Mouse (Mus musculus): ENCODE data around the gene Trak1. TPM values are rescaled to one million over a fixed set of nuclear protein-coding genes. Genes with fewer than 3 reads are reported as not detected.
A peak's percentile ranks its signal among the peaks of the same experiment; 100 is the strongest.

The Trak1 gene
- polyA plus RNA-seq, 1 experiment: 44.1 TPM

DNA sequence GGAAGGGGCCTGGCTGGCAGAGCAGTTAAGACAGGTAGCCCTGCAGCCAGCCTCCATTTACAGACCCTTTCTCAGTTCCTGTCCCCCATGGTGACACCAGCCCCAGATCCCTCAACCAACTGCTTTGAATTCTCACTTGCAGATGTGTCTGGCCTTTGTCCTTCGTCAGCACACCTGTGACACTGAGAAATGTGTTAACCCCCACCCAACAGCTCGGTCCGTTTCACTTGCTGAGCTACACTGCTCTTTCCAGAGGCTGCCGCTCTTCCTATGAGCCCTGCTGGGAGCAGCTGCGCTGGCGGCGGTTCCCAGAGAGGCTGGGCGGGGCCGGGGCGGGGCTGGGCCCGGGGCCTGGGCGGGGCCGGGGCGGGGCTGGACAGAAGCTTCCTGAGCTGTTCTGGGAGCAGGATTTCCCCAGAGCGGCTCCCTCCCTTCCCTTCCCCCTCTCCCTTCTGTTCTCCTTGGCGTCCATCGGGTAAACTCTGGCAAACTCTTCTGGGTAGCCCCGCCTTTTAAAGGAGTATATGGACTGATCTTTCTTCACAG, 74.1 kb downstream of the Trak1 start:
- TF ChIP-seq CTCF (IDR thresholded peaks at IDR 0.05; ENCODE audit: low read depth, low read length): no peak
- peak; percentile 58; the same call in 1 of the 2 replicates for TF ChIP-seq EP300 (IDR thresholded peaks at IDR 0.05; ENCODE audit: insufficient read depth, low read depth, low read length)
- Histone ChIP-seq H3K9ac (ENCODE audit: low read depth, poor library complexity, severe bottlenecking) (no peak overlapping the region), H3K36me3 (ENCODE audit: control insufficient read depth, insufficient read depth, low read length, poor library complexity, severe bottlenecking) (no peaks in the 10 kb centered on the region), H3K4me1 (ENCODE audit: control insufficient read depth, insufficient read depth, low read length) (peaks cover 3% of the 10 kb centered on the region), H3K4me3 (ENCODE audit: low read depth, low read length) (peak overlapping the region; percentile 44), H3K27ac (ENCODE audit: insufficient read depth, low read length) (peak overlapping the region; percentile 64), H3K9me3 (replicated peaks; ENCODE audit: control insufficient read depth, insufficient read depth, low read length, poor library complexity, severe bottlenecking) (no peaks in the 10 kb centered on the region), H3K27me3 (ENCODE audit: control insufficient read depth, insufficient read depth, low read length, poor library complexity, severe bottlenecking) (no peaks in the 10 kb centered on the region)

DNA sequence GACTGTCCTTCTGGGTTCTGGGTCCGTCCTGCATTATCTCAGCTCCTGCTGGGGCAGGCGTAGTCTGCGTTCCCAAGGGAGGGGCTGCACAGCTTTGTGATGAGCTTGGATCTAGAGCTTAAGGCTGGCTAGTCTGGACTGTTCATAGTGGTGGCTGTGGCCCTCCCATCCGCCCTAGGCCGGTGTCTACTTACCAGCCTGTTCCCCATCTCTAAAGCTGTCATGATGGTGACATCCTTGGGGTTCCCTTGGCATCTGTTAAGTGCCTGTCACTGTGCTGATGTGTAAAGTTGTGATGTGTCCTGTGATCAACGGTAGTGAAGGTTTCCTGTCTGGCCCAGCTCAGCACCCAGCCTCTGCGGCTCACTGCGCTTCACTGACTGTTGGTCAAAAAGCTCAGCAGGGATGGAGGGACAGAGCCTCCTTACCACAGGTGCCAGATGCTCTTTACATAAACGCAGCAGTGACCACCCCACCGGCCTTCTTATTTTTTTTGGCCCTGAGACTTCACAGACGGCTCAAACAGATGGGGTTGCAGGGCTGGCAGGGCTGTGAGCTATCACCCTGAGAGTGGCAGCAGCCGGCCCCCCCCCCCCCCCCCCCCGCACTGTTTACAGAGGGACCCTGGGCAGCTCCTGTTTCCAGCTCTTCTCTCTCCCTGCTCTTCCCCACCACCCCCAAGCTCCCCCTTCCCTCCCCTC, 74.8 kb downstream of the Trak1 start:
- no peaks in the 10 kb centered on the region for H3K27me3 ChIP-seq (ENCODE audit: control insufficient read depth, insufficient read depth, low read length, poor library complexity, severe bottlenecking)
- no peak overlapping the region for H3K9ac ChIP-seq (ENCODE audit: low read depth, poor library complexity, severe bottlenecking)
- 0 out of 2 replicates have a peak overlapping the region, but pooled peaks have one; percentile 4 for H3K27ac ChIP-seq (ENCODE audit: insufficient read depth, low read length)
- no peak for TF ChIP-seq EP300 (IDR thresholded peaks at IDR 0.05; ENCODE audit: insufficient read depth, low read depth, low read length)
- no peaks in the 10 kb centered on the region for H3K36me3 ChIP-seq (ENCODE audit: control insufficient read depth, insufficient read depth, low read length, poor library complexity, severe bottlenecking)
- peaks cover 3% of the 10 kb centered on the region for H3K4me1 ChIP-seq (ENCODE audit: control insufficient read depth, insufficient read depth, low read length)
- no peaks in the 10 kb centered on the region for H3K9me3 ChIP-seq (replicated peaks; ENCODE audit: control insufficient read depth, insufficient read depth, low read length, poor library complexity, severe bottlenecking)
- H3K4me3 ChIP-seq (ENCODE audit: low read depth, low read length): peak overlapping the region; percentile 44

GRCm38 (mm10) chr9:121373107-121373506, 75.8 kb downstream of the Trak1 start:
- peaks cover 3% of the 10 kb centered on the region for H3K4me1 ChIP-seq (ENCODE audit: control insufficient read depth, insufficient read depth, low read length)

GRCm38 (mm10) chr9:121373512-121373911, 76.2 kb downstream of the Trak1 start:
- peaks cover 3% of the 10 kb centered on the region for H3K4me1 ChIP-seq (ENCODE audit: control insufficient read depth, insufficient read depth, low read length)
- no peak overlapping the region for H3K27ac ChIP-seq (ENCODE audit: insufficient read depth, low read length)
- H3K27me3 ChIP-seq (ENCODE audit: control insufficient read depth, insufficient read depth, low read length, poor library complexity, severe bottlenecking): no peaks in the 10 kb centered on the region

More at GRCm38 (mm10) chr9:121373107-121373506, 75.8 kb downstream of the Trak1 start:
- Histone ChIP-seq H3K4me3 (ENCODE audit: low read depth, low read length) (no peak overlapping the region), H3K27me3 (ENCODE audit: control insufficient read depth, insufficient read depth, low read length, poor library complexity, severe bottlenecking) (no peaks in the 10 kb centered on the region), H3K27ac (ENCODE audit: insufficient read depth, low read length) (no peak overlapping the region), H3K36me3 (ENCODE audit: control insufficient read depth, insufficient read depth, low read length, poor library complexity, severe bottlenecking) (no peaks in the 10 kb centered on the region), H3K9ac (ENCODE audit: low read depth, poor library complexity, severe bottlenecking) (no peak overlapping the region), H3K9me3 (replicated peaks; ENCODE audit: control insufficient read depth, insufficient read depth, low read length, poor library complexity, severe bottlenecking) (no peaks in the 10 kb centered on the region)
- TF ChIP-seq CTCF (IDR thresholded peaks at IDR 0.05; ENCODE audit: low read depth, low read length) (no peak), POLR2A (IDR thresholded peaks at IDR 0.05; ENCODE audit: insufficient read depth, low read length) (no peak), EP300 (IDR thresholded peaks at IDR 0.05; ENCODE audit: insufficient read depth, low read depth, low read length) (no peak)

DNA sequence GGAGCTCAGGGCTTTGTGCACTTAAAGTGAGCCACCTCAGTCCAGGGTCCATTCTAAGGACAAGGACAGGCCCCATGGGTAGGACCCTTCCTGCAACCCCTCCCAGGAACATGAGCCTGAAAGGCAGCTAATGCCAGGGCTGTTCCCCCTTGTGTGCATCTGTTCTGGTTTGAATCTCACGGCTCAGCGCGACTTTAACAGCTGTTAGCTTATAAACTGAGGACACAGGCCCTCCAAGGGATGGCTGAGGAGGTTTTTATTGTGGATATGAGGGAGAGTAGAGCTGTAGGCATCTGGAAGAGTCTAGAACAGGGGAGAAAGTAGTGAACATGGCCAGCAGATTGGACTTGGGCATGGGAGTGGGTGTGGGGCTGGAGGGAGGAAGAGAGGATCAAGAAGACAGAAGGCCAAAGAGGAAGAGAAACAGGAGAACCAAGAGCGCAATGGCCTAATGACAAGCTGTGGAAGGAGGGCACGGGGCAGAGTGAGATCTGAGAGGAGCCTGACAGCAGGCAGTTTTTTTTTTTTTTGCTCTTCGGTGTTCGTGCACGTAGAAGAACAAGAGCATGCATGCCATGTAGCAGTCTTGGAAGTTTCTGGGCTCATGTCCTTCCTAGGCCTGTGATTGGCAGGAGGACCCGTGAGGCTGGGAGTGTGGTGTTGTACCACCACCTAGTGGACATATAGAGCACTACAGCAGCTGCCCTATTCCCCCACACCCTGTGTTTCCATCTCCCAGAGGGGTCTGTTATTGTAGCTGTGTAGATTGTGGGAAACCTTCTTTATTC, 77.0 kb downstream of the Trak1 start:
- TF ChIP-seq EP300 (IDR thresholded peaks at IDR 0.05; ENCODE audit: insufficient read depth, low read depth, low read length): 0 out of 2 replicates have a peak, but pooled peaks have one; percentile 28
- no peak for TF ChIP-seq POLR2A (IDR thresholded peaks at IDR 0.05; ENCODE audit: insufficient read depth, low read length)
- peak; percentile 96 for TF ChIP-seq CTCF (IDR thresholded peaks at IDR 0.05; ENCODE audit: low read depth, low read length)
- no peak overlapping the region for H3K4me3 ChIP-seq (ENCODE audit: low read depth, low read length)
- H3K27ac ChIP-seq (ENCODE audit: insufficient read depth, low read length): no peak overlapping the region
- no peaks in the 10 kb centered on the region for H3K9me3 ChIP-seq (replicated peaks; ENCODE audit: control insufficient read depth, insufficient read depth, low read length, poor library complexity, severe bottlenecking)
- H3K4me1 ChIP-seq (ENCODE audit: control insufficient read depth, insufficient read depth, low read length): peaks cover 3% of the 10 kb centered on the region
- no peak overlapping the region for H3K9ac ChIP-seq (ENCODE audit: low read depth, poor library complexity, severe bottlenecking)
- no peaks in the 10 kb centered on the region for H3K36me3 ChIP-seq (ENCODE audit: control insufficient read depth, insufficient read depth, low read length, poor library complexity, severe bottlenecking)
- no peaks in the 10 kb centered on the region for H3K27me3 ChIP-seq (ENCODE audit: control insufficient read depth, insufficient read depth, low read length, poor library complexity, severe bottlenecking)

More at GRCm38 (mm10) chr9:121373512-121373911, 76.2 kb downstream of the Trak1 start:
- Histone ChIP-seq H3K4me3 (ENCODE audit: low read depth, low read length) (no peak overlapping the region), H3K9me3 (replicated peaks; ENCODE audit: control insufficient read depth, insufficient read depth, low read length, poor library complexity, severe bottlenecking) (no peaks in the 10 kb centered on the region), H3K9ac (ENCODE audit: low read depth, poor library complexity, severe bottlenecking) (no peak overlapping the region), H3K36me3 (ENCODE audit: control insufficient read depth, insufficient read depth, low read length, poor library complexity, severe bottlenecking) (no peaks in the 10 kb centered on the region)
- TF ChIP-seq CTCF (IDR thresholded peaks at IDR 0.05; ENCODE audit: low read depth, low read length) (no peak), EP300 (IDR thresholded peaks at IDR 0.05; ENCODE audit: insufficient read depth, low read depth, low read length) (no peak), POLR2A (IDR thresholded peaks at IDR 0.05; ENCODE audit: insufficient read depth, low read length) (no peak)

DNA sequence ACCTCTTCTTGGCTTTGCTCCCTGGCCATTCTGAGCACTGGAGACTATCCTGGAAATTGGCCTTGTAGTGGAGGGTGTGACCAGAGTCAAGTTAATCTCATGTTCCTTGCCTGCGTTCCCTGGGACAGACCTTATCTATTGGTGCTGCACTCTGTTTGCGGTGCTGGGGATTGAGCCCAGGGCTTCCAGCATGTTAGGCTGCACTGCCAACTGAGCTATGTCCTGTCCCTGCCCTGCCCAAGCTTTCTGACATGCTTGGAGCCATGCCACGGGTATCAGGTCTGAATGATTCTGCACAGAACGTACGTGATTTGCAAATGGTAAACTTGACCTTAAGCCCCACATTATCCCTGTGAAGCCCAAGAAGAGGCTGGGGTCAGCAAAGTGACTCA, 77.6 kb downstream of the Trak1 start:
- Histone ChIP-seq H3K36me3 (ENCODE audit: control insufficient read depth, insufficient read depth, low read length, poor library complexity, severe bottlenecking) (no peaks in the 10 kb centered on the region), H3K9ac (ENCODE audit: low read depth, poor library complexity, severe bottlenecking) (no peak overlapping the region), H3K9me3 (replicated peaks; ENCODE audit: control insufficient read depth, insufficient read depth, low read length, poor library complexity, severe bottlenecking) (no peaks in the 10 kb centered on the region), H3K27me3 (ENCODE audit: control insufficient read depth, insufficient read depth, low read length, poor library complexity, severe bottlenecking) (no peaks in the 10 kb centered on the region), H3K27ac (ENCODE audit: insufficient read depth, low read length) (no peak overlapping the region), H3K4me3 (ENCODE audit: low read depth, low read length) (no peak overlapping the region), H3K4me1 (ENCODE audit: control insufficient read depth, insufficient read depth, low read length) (peaks cover 3% of the 10 kb centered on the region)
- TF ChIP-seq POLR2A (IDR thresholded peaks at IDR 0.05; ENCODE audit: insufficient read depth, low read length) (no peak), CTCF (IDR thresholded peaks at IDR 0.05; ENCODE audit: low read depth, low read length) (no peak), EP300 (IDR thresholded peaks at IDR 0.05; ENCODE audit: insufficient read depth, low read depth, low read length) (no peak)

Data from ES-Bruce4 (cell line).